Mouse (Mus musculus) forebrain, embryonic 11.5 days (tissue): ENCODE measurements at regions not wholly inside any gene's neighbourhood (a gene's known extent, or its start where the extent isn't known, plus 50 kb on each side); places are given as distances from the start of the nearest gene placed in this dataset.
"Not testable (repeated sequence)": the region's sequence is repeated elsewhere in the genome, so short reads cannot be mapped to it uniquely, and the experiment has no call there.

ENCODE experiments used
- ATAC-seq: fragments of 200-750 bp; cut with Nextera tagmentation; replicated peaks from 2 replicates; pipeline ENCODE4 v1.8.0; 2017; ENCODE audit warnings: moderate TSS enrichment; ENCODE audit not compliant: low FRiP score
- DNase-seq: peaks from one replicate; pipeline ENCODE4 v3.0.0-alpha.2; 2017; ENCODE audit warnings: low spot score
- H3K27ac ChIP-seq: fragments of 300-500 bp; sonication (generic); 2 replicates; pipeline ENCODE4 v1.5.1; 2014; ENCODE audit warnings: low read depth, low read length
- H3K27me3 ChIP-seq: fragments of 300-500 bp; sonication (generic); 2 replicates; pipeline ENCODE4 v1.6.1; 2014; ENCODE audit warnings: mild to moderate bottlenecking, low read length, mixed read lengths; ENCODE audit not compliant: control insufficient read depth, insufficient read depth
- H3K36me3 ChIP-seq: fragments of 300-500 bp; sonication (generic); 2 replicates; pipeline ENCODE4 v1.6.1; 2014; ENCODE audit warnings: mild to moderate bottlenecking, low read length, moderate library complexity, mixed read lengths; ENCODE audit not compliant: control insufficient read depth, insufficient read depth
- H3K4me1 ChIP-seq: fragments of 300-500 bp; sonication (generic); replicated peaks from 2 replicates; pipeline ENCODE4 v1.6.1; 2014; ENCODE audit warnings: low read length, mixed read lengths; ENCODE audit not compliant: control insufficient read depth, insufficient read depth
- H3K4me2 ChIP-seq: fragments of 300-500 bp; sonication (generic); 2 replicates; pipeline ENCODE4 v1.6.1; 2014; ENCODE audit warnings: low read depth, mild to moderate bottlenecking, low read length, moderate library complexity, mixed read lengths; ENCODE audit not compliant: severe bottlenecking
- H3K4me3 ChIP-seq: fragments of 300-500 bp; sonication (generic); 2 replicates; pipeline ENCODE4 v1.5.1; 2014; ENCODE audit warnings: low read depth, low read length
- H3K9ac ChIP-seq: fragments of 300-500 bp; sonication (generic); 2 replicates; pipeline ENCODE4 v1.6.1; 2014; ENCODE audit warnings: low read length
- H3K9me3 ChIP-seq: fragments of 300-500 bp; sonication (generic); 2 replicates; pipeline ENCODE4 v1.6.1; 2016; ENCODE audit warnings: low read length, mixed read lengths; ENCODE audit not compliant: control insufficient read depth
- WGBS: fragments of 180-500 bp; shearing (Covaris S2); extraction: QIAGEN DNeasy Blood & Tissue Kit; methylation state at CpG from one replicate; pipeline ENCODE4 v1.1.7; 2014; 5-methylcytosine and 5-hydroxymethylcytosine counted together

GRCm38 (mm10) chr8:126770374-126770773 lies 175.3 kb downstream of the Tomm20 start:
- not testable (repeated sequence) for ATAC-seq, H3K9me3 ChIP-seq, H3K4me2 ChIP-seq, H3K9ac ChIP-seq, H3K27ac ChIP-seq, H3K27me3 ChIP-seq, H3K4me1 ChIP-seq, H3K36me3 ChIP-seq, DNase-seq, H3K4me3 ChIP-seq
- 96% methylated on average over 2 of the region's 2 CpGs for WGBS

DNA sequence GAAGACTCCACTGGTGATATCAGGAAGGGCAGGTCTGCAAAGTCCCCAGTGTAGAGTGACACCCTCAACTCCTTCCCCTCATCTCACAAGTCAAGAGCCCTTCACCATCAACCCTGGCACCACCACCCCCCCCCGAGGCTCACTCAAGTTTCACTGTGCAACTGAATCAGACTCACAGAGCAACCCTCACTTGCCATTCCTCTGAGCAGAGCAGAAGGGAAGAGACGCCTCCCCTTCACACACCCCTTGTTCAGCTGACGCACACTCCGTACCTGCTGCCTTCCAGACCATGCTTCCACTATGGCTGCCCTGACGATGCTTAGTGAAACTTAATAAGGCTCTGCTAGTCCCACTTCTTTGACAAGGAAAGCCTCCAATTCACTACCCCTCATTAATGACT lies 174.4 kb upstream of the Irf2bp2 start:
- Histone ChIP-seq H3K4me1 (no peaks in the 10 kb centered on the region), H3K27ac (no peak overlapping the region), H3K4me3 (no peak overlapping the region), H3K4me2 (no peak overlapping the region), H3K9me3 (no peaks in the 10 kb centered on the region), H3K36me3 (no peaks in the 10 kb centered on the region), H3K27me3 (no peaks in the 10 kb centered on the region), H3K9ac (no peak overlapping the region)
- DNase-seq = no peak
- WGBS = 90% methylated on average over 5 of the region's 5 CpGs
- no peak for ATAC-seq

GRCm38 (mm10) chr8:126767341-126767740 lies 173.6 kb upstream of the Irf2bp2 start:
- Histone ChIP-seq H3K36me3 (no peaks in the 10 kb centered on the region), H3K9me3 (no peaks in the 10 kb centered on the region), H3K4me1 (no peaks in the 10 kb centered on the region), H3K27ac (no peak overlapping the region), H3K4me2 (no peak overlapping the region), H3K4me3 (no peak overlapping the region), H3K27me3 (no peaks in the 10 kb centered on the region), H3K9ac (no peak overlapping the region)
- no peak for DNase-seq
- no peak for ATAC-seq
- 91% methylated on average over 3 of the region's 3 CpGs for WGBS

DNA sequence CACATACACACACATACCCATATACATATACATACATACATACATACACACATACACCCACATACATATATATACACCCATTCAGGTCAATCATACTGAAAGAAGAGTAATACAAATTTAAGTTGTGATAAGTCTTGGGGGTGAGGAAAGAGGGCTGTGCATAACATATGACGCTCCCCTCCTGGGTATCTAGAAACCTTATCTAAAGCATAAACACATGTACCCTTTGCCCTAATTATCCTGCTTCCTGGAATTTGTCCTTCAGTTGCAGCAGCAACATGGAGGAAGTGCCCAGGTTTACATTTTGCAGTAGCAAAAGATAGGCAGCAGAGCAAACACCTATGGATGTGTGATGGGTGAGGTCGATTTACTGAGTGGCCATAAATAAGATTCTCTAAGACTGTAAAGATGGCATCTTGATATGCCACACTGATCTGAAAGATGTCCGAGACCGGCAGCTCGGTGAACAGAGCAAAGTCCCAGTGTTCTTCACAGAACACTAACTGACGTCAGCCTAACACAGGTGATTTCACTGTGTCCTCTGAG lies 172.0 kb upstream of the Irf2bp2 start:
- Histone ChIP-seq H3K4me1 (no peaks in the 10 kb centered on the region), H3K36me3 (no peaks in the 10 kb centered on the region), H3K9me3 (no peaks in the 10 kb centered on the region), H3K27ac (no peak overlapping the region), H3K4me2 (no peak overlapping the region), H3K4me3 (no peak overlapping the region), H3K9ac (no peak overlapping the region), H3K27me3 (no peaks in the 10 kb centered on the region)
- ATAC-seq (no peak), DNase-seq (no peak)
- WGBS = 86% methylated on average over 6 of the region's 6 CpGs

- no peak for DNase-seq
- WGBS = 90% methylated on average over 7 of the region's 7 CpGs
- ATAC-seq = no peak
- Histone ChIP-seq H3K9ac (no peak overlapping the region), H3K4me1 (no peaks in the 10 kb centered on the region), H3K27ac (no peak overlapping the region), H3K36me3 (no peaks in the 10 kb centered on the region), H3K27me3 (no peaks in the 10 kb centered on the region), H3K9me3 (no peaks in the 10 kb centered on the region), H3K4me2 (no peak overlapping the region), H3K4me3 (no peak overlapping the region)
Observed at GRCm38 (mm10) chr8:126763600-126763999, 169.8 kb upstream of the Irf2bp2 start.

GRCm38 (mm10) chr8:126759711-126760110 lies 165.9 kb upstream of the Irf2bp2 start:
- H3K27me3 ChIP-seq = no peaks in the 10 kb centered on the region
- ATAC-seq (no peak), DNase-seq (no peak)
- H3K27ac ChIP-seq = no peak overlapping the region
- no peaks in the 10 kb centered on the region for H3K4me1 ChIP-seq
- 77% methylated on average over 7 of the region's 7 CpGs for WGBS
- H3K4me2 ChIP-seq = no peak overlapping the region
- H3K4me3 ChIP-seq = no peak overlapping the region
- no peaks in the 10 kb centered on the region for H3K9me3 ChIP-seq
- H3K9ac ChIP-seq = no peak overlapping the region
- H3K36me3 ChIP-seq = no peaks in the 10 kb centered on the region

DNA sequence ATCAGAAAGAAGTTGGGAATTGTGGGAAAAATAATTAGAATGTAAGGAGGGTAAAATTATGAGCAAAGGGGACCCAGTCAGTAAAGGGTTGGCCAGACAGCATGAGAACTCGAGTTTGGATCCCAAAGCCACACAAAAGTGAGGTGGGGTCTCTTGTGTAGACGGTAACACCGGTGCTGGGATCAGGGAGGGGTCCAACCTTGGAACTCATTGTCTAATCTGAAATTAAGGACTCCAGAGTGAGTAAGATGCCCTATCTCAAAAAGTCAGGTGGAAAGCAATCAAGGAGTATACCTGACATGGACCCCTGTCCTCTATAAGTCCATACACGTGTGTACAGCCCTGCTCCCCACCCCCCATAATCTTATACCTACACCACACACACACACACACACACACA lies 165.2 kb upstream of the Irf2bp2 start:
- 85% methylated on average over 4 of the region's 4 CpGs for WGBS
- Histone ChIP-seq H3K4me3 (no peak overlapping the region), H3K4me1 (no peaks in the 10 kb centered on the region), H3K27ac (no peak overlapping the region), H3K27me3 (no peaks in the 10 kb centered on the region), H3K9ac (no peak overlapping the region), H3K9me3 (no peaks in the 10 kb centered on the region), H3K4me2 (no peak overlapping the region), H3K36me3 (no peaks in the 10 kb centered on the region)
- DNase-seq = no peak
- no peak for ATAC-seq

GRCm38 (mm10) chr8:126757951-126758757 lies 164.4 kb upstream of the Irf2bp2 start:
- H3K9ac ChIP-seq = no peak overlapping the region

More at GRCm38 (mm10) chr8:126757951-126758757, 164.4 kb upstream of the Irf2bp2 start:
- WGBS = 88% methylated on average over 12 of the region's 12 CpGs
- H3K4me3 ChIP-seq = no peak overlapping the region
- H3K27me3 ChIP-seq = no peaks in the 10 kb centered on the region
- no peak overlapping the region for H3K27ac ChIP-seq
- H3K4me1 ChIP-seq = no peaks in the 10 kb centered on the region
- H3K36me3 ChIP-seq = no peaks in the 10 kb centered on the region
- ATAC-seq (no peak), DNase-seq (no peak)
- H3K9me3 ChIP-seq = no peaks in the 10 kb centered on the region
- no peak overlapping the region for H3K4me2 ChIP-seq
